Mouse (Mus musculus): ENCODE data around the gene Elf3. TPM values are rescaled to one million over a fixed set of nuclear protein-coding genes. Genes with fewer than 3 reads are reported as not detected.
A peak's percentile ranks its signal among the peaks of the same experiment; 100 is the strongest.

The Elf3 gene
- polyA plus RNA-seq, 1 experiment from 2014 or later: 0.25 TPM

DNA sequence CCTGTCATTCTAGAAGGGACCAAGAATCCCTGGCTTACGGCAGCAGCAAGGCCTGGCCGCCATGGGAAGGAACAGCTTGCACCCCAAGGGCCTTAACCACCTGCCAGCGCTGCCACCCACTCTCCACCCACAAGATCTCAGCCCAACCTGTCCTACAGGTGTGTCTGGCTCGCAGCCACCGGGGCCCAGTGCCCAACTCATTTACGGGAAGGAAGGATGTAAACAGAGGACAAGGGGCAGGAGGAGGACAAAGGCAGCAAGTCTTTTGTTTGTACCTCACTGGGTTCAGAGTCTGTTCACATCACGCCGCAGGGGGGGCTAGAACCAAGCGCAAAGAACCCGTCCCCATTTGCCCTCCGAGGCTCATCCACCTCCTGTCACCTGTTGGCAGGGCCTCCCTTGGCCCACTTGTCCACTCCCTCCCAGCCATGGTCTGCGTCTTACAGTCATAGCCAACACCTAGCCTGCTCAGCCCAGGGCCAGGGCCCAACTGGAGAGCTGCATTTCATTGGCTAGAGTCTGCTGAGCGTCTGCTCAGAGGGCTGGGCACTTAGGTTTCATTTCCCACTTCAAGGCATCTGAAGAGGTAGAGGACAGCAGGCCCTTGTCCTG, 30.9 kb downstream of the Elf3 start:
- H3K27me3 ChIP-seq (ENCODE audit: control insufficient read depth, insufficient read depth, low read length): no peaks in the 10 kb centered on the region
- no peaks in the 10 kb centered on the region for H3K36me3 ChIP-seq (ENCODE audit: control insufficient read depth, insufficient read depth, low read length)
- WGBS: 84% methylated on average over 13 of the region's 13 CpGs
- ATAC-seq (ENCODE audit: low FRiP score, low TSS enrichment): no peak
- no peak overlapping the region for H3K4me3 ChIP-seq (replicated peaks; ENCODE audit: low read depth, low read length)
- DNase-seq: no peak
- no peak overlapping the region for H3K4me2 ChIP-seq (ENCODE audit: low read length)
- H3K4me1 ChIP-seq (ENCODE audit: control insufficient read depth, insufficient read depth, low read length): no peaks in the 10 kb centered on the region
- H3K27ac ChIP-seq (replicated peaks; ENCODE audit: low read depth, low read length): no peak overlapping the region
- no peak overlapping the region for H3K9ac ChIP-seq (replicated peaks; ENCODE audit: low read length)
- H3K9me3 ChIP-seq (ENCODE audit: control insufficient read depth, low read length): no peaks in the 10 kb centered on the region

DNA sequence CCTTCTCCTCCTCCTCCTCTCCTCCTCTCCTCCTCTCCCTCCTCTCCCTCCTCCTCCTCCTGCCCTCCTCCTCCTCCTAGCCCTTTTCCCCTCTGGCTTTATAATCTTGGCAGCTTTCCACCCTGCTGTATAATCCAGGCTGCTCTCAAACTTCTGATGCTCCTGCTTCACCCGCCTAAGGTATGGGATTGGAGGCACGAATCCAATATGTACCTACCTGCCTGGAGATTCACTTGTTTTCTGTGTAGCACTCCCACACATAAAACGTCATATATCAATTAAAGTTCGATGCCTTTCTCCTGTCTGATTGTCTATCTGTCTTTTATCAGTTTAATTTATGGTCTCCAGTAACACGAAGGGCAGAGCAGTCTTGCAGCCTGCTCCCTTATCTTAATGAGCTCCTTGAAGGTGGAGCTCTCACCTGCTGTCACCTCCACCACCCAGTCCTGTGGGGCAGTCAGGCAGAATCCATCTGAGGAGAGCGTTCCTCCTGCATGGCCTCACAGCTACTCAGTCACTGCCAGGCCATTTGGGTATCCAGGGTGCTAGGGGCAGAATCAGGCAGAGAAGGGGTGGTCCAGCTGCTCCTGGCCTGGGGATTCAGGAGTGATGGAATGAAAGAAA, 33.3 kb downstream of the Elf3 start:
- no peak overlapping the region for H3K27ac ChIP-seq (replicated peaks; ENCODE audit: low read depth, low read length)
- H3K9ac ChIP-seq (replicated peaks; ENCODE audit: low read length): no peak overlapping the region
- WGBS: 67% methylated on average over 6 of the region's 6 CpGs
- H3K4me1 ChIP-seq (ENCODE audit: control insufficient read depth, insufficient read depth, low read length): no peaks in the 10 kb centered on the region
- no peak for ATAC-seq (ENCODE audit: low FRiP score, low TSS enrichment)
- H3K36me3 ChIP-seq (ENCODE audit: control insufficient read depth, insufficient read depth, low read length): no peaks in the 10 kb centered on the region
- peak; percentile 33 for DNase-seq
- no peaks in the 10 kb centered on the region for H3K27me3 ChIP-seq (ENCODE audit: control insufficient read depth, insufficient read depth, low read length)
- no peaks in the 10 kb centered on the region for H3K9me3 ChIP-seq (ENCODE audit: control insufficient read depth, low read length)
- H3K4me3 ChIP-seq (replicated peaks; ENCODE audit: low read depth, low read length): no peak overlapping the region
- no peak overlapping the region for H3K4me2 ChIP-seq (ENCODE audit: low read length)

DNA sequence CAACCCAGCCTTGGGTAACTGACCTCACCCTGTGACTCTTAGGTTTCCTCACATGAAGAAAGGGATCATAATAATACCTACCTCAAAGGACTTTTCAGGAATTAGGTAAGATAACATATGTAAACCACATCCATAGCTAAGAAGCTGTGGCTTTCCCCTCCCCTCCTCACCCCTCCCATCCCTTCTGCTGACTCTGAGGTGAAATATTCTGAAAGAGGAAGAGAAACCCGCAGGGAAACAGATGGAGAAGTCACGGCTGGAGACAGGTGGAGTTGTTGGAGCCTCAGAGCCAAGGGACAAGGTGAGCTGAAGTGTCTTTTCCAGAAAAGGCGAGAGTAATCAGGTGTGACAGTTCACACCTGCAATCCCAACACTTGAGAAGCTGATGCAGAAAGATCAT, 34.2 kb downstream of the Elf3 start:
- H3K27ac ChIP-seq (replicated peaks; ENCODE audit: low read depth, low read length): no peak overlapping the region
- H3K9ac ChIP-seq (replicated peaks; ENCODE audit: low read length): no peak overlapping the region
- no peaks in the 10 kb centered on the region for H3K36me3 ChIP-seq (ENCODE audit: control insufficient read depth, insufficient read depth, low read length)
- H3K4me1 ChIP-seq (ENCODE audit: control insufficient read depth, insufficient read depth, low read length): no peaks in the 10 kb centered on the region
- no peak overlapping the region for H3K4me3 ChIP-seq (replicated peaks; ENCODE audit: low read depth, low read length)
- DNase-seq: no peak
- no peak for ATAC-seq (ENCODE audit: low FRiP score, low TSS enrichment)
- H3K27me3 ChIP-seq (ENCODE audit: control insufficient read depth, insufficient read depth, low read length): no peaks in the 10 kb centered on the region
- H3K9me3 ChIP-seq (ENCODE audit: control insufficient read depth, low read length): no peaks in the 10 kb centered on the region
- H3K4me2 ChIP-seq (ENCODE audit: low read length): no peak overlapping the region
- 85% methylated on average over 3 of the region's 3 CpGs for WGBS

DNA sequence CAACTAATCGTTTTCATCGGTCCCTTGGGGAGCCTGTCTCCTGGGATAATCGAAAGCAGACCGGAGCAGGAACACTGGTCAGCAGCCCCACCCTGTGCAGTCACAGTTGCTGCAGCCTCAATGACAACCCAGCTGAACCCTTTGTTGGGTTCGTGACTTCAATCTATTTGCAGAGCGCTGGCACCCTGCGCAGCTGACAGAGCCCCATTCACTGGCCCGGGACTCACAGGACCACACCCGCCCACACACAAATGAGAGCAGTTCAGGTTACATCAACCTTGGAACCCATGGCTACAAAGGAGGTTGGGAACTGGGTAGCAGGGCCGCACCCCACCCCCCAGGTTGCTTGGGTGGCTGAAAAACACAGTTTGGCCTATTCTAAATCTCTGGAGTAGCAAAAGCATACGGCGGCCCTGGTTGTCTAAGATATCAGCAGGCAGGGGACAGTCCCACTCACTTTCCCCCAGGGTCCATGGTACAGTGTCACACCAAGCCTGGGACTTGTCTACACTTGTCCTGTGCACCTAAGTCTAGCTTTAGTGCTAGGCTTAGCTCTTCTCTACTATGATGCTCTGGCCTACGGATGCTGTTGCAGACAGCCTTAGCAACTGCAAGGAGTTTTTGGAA, 40.6 kb downstream of the Elf3 start:
- WGBS: 50% methylated on average over 13 of the region's 13 CpGs
- no peak for DNase-seq
- no peak for ATAC-seq (ENCODE audit: low FRiP score, low TSS enrichment)

DNA sequence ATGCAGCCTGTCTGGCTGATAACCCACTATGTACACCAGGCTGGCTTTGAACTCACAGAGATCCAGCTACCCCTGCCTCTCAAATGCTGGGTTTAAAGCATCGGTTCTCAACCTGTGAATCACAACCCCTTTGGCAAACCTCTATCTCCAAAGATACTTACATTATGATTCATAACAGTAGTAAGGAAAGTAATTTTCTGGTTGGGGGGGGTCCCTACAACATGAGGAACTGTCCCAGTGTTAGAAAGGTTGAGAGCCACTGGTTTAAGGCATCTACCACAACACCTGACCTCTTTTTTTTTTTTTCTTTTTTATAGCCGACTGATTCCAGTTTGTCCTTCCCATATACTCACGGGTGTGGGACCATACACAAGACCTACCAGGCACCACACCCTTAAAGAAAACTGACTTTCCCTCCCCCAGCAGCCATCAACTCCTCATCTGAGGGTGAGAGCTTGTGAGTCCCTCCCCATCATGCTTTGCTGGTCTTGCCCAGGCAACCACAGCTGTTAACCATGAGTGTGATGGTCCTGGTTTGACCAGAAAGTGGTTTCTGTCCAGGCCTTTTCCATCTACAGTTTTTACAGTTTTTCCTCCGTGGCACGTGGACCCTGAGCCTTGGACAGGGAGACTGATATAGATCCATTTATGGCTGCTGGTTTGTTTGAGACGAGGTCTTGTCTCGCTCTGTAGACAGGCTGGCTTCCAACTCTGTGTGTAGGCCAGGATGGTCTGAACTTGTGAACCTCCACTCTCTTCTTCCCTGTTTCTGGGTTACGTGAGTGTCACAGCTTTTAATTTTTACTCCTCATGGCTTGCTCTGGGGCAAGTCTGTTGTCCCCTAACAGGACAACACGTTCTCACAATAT, 44.4 kb downstream of the Elf3 start:
- Histone ChIP-seq H3K9me3 (ENCODE audit: control insufficient read depth, low read length) (no peaks in the 10 kb centered on the region), H3K36me3 (ENCODE audit: control insufficient read depth, insufficient read depth, low read length) (no peaks in the 10 kb centered on the region), H3K27ac (replicated peaks; ENCODE audit: low read depth, low read length) (no peak overlapping the region), H3K27me3 (ENCODE audit: control insufficient read depth, insufficient read depth, low read length) (no peaks in the 10 kb centered on the region), H3K9ac (replicated peaks; ENCODE audit: low read length) (no peak overlapping the region), H3K4me3 (replicated peaks; ENCODE audit: low read depth, low read length) (no peak overlapping the region), H3K4me1 (ENCODE audit: control insufficient read depth, insufficient read depth, low read length) (no peaks in the 10 kb centered on the region), H3K4me2 (ENCODE audit: low read length) (no peak overlapping the region)
- DNase-seq: no peak
- WGBS: 91% methylated on average over 9 of the region's 9 CpGs
- ATAC-seq (ENCODE audit: low FRiP score, low TSS enrichment): no peak

More for the DNA sequence above, 40.6 kb downstream of the Elf3 start:
- no peak overlapping the region for H3K27ac ChIP-seq (replicated peaks; ENCODE audit: low read depth, low read length)
- H3K4me2 ChIP-seq (ENCODE audit: low read length): no peak overlapping the region
- H3K9ac ChIP-seq (replicated peaks; ENCODE audit: low read length): no peak overlapping the region; the same call in 1 of the 2 replicates
- H3K4me3 ChIP-seq (replicated peaks; ENCODE audit: low read depth, low read length): no peak overlapping the region
- H3K27me3 ChIP-seq (ENCODE audit: control insufficient read depth, insufficient read depth, low read length): no peaks in the 10 kb centered on the region
- H3K4me1 ChIP-seq (ENCODE audit: control insufficient read depth, insufficient read depth, low read length): no peaks in the 10 kb centered on the region
- H3K9me3 ChIP-seq (ENCODE audit: control insufficient read depth, low read length): no peaks in the 10 kb centered on the region
- no peaks in the 10 kb centered on the region for H3K36me3 ChIP-seq (ENCODE audit: control insufficient read depth, insufficient read depth, low read length)

DNA sequence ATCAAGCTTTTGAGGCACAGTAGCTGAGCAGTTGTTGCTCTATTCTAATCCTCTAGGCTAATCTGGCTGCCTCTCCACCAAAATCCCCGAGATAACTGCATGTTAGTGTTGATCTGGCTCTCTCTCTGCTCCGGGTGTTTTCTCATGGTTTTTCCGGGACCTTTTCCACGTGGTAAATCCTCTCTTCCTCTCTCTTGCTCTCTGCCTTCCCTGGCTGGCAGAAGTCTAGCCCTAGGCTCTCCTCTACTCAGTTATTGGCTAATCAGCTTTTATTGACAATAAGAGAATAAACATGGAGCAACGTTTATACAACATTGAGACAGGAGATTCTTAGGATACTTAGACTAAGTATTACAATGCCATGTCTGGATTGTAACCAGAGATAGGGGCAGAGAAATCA, 47.9 kb downstream of the Elf3 start:
- Histone ChIP-seq H3K9ac (replicated peaks; ENCODE audit: low read length) (no peak overlapping the region), H3K27ac (replicated peaks; ENCODE audit: low read depth, low read length) (no peak overlapping the region), H3K27me3 (ENCODE audit: control insufficient read depth, insufficient read depth, low read length) (no peaks in the 10 kb centered on the region), H3K36me3 (ENCODE audit: control insufficient read depth, insufficient read depth, low read length) (no peaks in the 10 kb centered on the region), H3K4me1 (ENCODE audit: control insufficient read depth, insufficient read depth, low read length) (no peaks in the 10 kb centered on the region), H3K9me3 (ENCODE audit: control insufficient read depth, low read length) (no peaks in the 10 kb centered on the region), H3K4me2 (ENCODE audit: low read length) (no peak overlapping the region), H3K4me3 (replicated peaks; ENCODE audit: low read depth, low read length) (no peak overlapping the region)
- 47% methylated on average over 5 of the region's 5 CpGs for WGBS
- DNase-seq (no peak), ATAC-seq (ENCODE audit: low FRiP score, low TSS enrichment) (no peak)

DNA sequence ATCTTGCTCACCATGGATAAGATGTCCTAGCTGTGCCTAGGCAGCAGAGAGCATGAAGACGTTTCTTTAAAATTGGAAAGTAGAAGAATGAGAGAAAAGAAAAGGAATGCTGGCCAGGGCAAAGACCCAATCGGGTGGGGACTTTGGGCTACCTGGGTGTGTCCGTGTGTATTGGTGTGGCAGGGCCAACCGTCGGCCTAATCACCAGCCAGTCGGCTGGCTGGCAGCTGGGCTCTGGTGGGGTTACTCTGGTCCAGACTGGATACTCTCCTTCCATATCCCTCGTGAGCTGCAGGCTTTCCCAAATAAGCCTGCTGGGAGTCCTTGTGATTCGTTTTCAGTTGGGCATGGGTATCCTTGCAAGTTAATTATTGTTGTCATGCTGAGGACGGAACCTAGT, 49.7 kb downstream of the Elf3 start:
- H3K4me3 ChIP-seq (replicated peaks; ENCODE audit: low read depth, low read length): no peak overlapping the region
- WGBS: 78% methylated on average over 9 of the region's 9 CpGs
- H3K9me3 ChIP-seq (ENCODE audit: control insufficient read depth, low read length): no peaks in the 10 kb centered on the region
- no peaks in the 10 kb centered on the region for H3K4me1 ChIP-seq (ENCODE audit: control insufficient read depth, insufficient read depth, low read length)
- H3K9ac ChIP-seq (replicated peaks; ENCODE audit: low read length): no peak overlapping the region
- no peak for DNase-seq
- no peaks in the 10 kb centered on the region for H3K27me3 ChIP-seq (ENCODE audit: control insufficient read depth, insufficient read depth, low read length)
- H3K4me2 ChIP-seq (ENCODE audit: low read length): no peak overlapping the region
- ATAC-seq (ENCODE audit: low FRiP score, low TSS enrichment): no peak
- no peak overlapping the region for H3K27ac ChIP-seq (replicated peaks; ENCODE audit: low read depth, low read length)
- H3K36me3 ChIP-seq (ENCODE audit: control insufficient read depth, insufficient read depth, low read length): no peaks in the 10 kb centered on the region

DNA sequence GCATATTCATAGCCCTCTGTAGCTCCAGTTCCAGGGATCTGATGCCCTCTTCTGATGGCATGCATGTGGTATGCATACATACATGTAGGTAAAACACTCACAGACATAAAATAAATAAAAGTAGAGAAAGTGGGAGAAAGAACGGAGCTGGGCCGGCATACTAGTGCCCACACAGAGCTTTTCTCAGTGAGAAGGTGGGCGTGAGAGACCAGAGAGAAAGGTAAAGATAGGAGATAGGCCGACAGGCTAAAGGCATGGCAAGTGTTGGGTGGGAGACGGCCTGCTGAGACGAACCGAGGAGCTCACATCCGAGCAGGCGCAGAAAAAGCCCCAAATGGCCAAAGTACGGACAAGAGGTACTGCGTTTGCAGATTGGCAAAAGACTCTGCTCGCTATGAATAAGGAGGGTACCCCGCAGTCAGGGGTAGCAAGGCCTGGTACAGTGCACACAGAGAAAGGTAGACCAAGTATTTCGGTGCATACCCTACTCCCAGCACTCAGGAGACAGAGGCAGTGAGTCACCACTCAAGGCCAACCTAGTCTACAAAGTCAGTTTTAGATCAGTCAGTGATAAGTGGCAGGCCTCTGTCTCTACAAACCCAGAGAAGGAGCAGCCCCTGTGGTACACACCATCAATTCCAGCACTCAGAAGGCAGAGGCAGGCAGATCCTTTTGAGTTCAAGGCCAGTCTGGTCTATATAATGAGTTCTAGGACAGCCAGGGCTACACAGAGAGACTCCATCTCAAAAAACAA, 51.6 kb downstream of the Elf3 start:
- WGBS: 92% methylated on average over 14 of the region's 14 CpGs
- Histone ChIP-seq H3K9me3 (ENCODE audit: control insufficient read depth, low read length) (no peaks in the 10 kb centered on the region), H3K36me3 (ENCODE audit: control insufficient read depth, insufficient read depth, low read length) (no peaks in the 10 kb centered on the region), H3K4me3 (replicated peaks; ENCODE audit: low read depth, low read length) (no peak overlapping the region), H3K4me2 (ENCODE audit: low read length) (no peak overlapping the region), H3K9ac (replicated peaks; ENCODE audit: low read length) (no peak overlapping the region), H3K27ac (replicated peaks; ENCODE audit: low read depth, low read length) (no peak overlapping the region), H3K27me3 (ENCODE audit: control insufficient read depth, insufficient read depth, low read length) (no peaks in the 10 kb centered on the region), H3K4me1 (ENCODE audit: control insufficient read depth, insufficient read depth, low read length) (no peaks in the 10 kb centered on the region)
- DNase-seq (no peak), ATAC-seq (ENCODE audit: low FRiP score, low TSS enrichment) (no peak)
